Mouse (Mus musculus) c-Kit-positive CD71-positive TER-119-negative erythroid progenitor cells, embryonic 14.5 days (primary cell): ENCODE results near the gene Patj.

Experiments used
- DNase-seq: peaks from one replicate; pipeline ENCODE4 v3.0.0-alpha.2; 2013; ENCODE audit warnings: low read depth

Gene Patj

GRCm38 (mm10) chr4:98727959-98728347 is 332.4 kb downstream of the Patj start:
- no peak for DNase-seq

DNA sequence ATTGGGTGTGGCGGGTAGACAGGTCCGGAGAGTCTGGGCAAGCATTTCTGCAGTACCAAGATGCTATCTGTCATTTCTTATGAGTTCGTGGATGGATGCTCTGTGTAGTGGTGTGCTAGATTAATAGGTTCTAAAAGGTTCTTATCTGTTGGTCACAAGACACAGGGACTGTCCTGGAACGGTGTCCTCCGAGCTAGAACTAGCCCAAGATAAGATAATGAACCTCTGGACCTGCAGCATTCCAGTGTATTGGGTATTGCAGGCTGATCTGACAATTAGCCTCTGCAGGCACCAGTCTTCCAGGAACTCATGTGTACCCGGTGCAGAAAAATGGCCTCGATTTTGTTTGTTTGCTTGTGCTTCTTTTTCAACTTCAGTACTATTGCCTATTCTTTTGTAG is 333.1 kb downstream of the Patj start:
- DNase-seq = no peak

- no peak for DNase-seq
Measured at GRCm38 (mm10) chr4:98733660-98734059, 338.1 kb downstream of the Patj start.

GRCm38 (mm10) chr4:98739753-98740152 is 344.2 kb downstream of the Patj start:
- DNase-seq = no peak

DNA sequence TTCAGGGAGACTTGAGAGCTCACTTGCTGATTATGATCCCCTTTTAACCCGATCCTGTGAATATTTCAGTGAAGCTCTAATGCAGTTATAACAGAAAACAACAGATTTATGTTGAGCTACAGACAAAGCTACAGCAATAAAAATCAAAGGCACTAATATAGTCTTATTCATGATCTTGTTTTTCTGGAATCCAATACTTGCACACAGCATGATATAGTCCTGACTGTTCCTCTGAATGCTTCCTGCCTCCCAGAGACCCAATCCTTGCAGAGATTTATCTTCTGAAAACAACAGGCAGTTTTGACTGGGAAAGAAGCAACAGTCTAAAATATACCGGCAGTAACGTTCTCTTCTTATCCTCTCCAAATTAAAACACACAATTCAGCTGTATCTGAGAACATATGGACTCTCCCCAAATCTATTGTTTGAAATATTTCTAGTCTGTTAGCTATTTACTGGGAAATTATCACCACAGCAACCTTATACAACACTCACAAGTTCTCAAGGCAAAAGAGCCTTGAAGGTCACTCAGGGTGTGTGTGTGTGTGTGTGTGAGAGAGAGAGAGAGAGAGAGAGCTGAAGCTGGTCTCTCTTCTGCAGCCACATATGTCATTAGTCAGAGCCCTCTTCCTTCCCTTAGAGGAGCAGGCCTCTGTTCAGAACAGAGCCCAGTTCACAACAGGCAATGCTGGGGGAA is 347.8 kb downstream of the Patj start:
- DNase-seq = no peak

DNA sequence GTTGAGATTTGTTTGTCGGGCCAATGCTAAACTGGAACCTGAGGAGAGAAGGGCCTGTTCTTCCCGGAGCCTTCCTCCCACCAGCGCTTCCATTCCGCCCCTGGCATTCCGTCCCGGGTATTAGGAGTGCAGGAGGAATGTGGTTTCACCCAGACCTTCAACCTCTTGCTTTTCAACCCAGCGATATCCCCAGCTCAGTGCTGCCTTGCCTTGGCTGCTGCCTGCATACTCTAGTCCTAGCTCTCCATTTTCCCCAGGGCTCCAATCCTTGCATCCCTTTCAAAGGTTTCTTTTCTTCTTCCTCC is 348.3 kb downstream of the Patj start:
- DNase-seq = no peak

DNA sequence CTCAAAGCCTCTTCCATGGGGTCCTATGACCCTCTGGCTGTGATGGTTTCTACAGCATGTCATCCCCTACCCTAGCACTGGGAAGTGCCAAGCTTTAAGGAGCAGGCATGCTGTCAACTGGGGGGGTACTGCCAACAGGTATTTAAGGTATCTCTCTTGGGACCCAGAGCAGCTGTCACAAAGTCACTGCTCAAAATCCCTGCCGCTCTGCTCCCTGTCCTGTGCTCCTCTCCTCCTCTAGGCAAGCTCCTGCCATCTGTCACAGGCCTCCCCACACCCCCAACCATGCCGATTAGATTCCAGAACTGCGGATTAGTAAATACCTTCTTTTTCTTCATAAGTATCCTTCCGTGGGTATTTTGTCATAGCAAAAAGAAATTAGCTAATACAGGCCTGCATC is 358.9 kb downstream of the Patj start:
- no peak for DNase-seq

- DNase-seq = no peak
Measured at GRCm38 (mm10) chr4:98756141-98756540, 360.6 kb downstream of the Patj start.

DNA sequence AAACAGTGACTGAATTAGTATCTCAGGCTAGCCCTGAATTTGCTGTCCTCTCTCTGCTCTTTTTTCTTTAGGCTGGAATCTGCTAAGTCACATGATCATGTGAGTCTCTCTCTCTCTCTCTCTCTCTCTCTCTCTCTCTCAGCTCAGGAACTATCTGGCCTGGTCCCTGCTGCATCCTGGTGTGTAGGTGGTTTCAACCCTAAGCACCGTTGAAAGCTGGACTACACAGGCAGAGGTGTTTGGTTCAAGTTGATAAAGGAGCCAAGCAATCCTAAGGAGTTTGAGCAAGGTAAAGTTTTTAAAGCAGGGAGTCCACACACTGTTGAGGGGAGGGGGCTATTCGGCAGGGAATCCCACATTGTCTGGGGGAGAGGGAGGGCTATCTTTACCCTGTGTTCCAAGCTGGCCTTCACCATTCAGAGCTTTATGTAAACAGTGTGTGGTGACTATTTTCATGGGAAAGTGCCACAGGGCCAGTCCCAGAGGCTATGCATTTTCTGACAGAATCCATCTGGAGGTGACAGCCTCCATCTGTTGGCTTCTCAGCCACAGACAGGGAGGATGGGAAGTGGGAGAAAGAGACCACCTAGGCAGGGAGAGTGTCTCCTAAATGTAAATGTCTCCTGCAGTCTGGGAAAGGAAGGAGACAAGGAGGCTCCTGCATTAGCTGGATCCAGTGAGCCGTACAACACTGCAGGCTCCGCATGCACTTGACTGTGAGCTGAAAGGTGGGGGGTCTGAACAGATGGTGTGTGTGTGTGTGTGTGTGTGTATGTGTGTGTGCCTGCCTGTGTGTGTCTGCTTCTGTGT is 362.6 kb downstream of the Patj start:
- DNase-seq = no peak

DNA sequence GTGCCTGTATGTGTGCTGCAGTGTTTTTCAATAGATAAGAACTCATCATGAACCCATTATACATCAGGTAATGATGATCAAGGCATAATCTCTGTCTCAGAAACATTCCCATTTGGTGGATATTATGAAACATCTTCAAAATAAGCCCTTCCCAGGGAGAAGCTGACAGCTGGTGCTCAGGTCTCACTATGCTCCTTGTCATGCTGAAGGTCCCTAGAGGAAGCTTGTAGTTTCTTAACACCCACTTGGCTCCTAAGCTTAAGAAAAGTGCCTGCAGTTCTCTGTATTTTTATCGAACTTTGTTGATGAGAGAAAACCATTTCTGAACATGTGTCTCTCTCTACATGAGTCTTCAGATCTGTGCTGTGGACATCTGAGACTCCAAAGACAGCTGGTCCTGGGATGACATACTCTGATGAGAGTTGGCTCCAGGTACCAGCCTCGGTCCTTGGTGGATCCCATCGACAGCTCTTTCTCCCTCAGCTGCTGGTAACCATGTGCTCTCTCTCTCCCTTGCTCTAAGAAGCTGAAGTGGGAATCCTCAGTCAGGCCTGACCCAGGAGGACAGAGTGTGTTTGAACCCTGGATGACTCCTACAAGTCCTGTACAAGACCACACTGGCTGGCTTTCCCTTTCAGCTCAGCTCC is 363.4 kb downstream of the Patj start:
- DNase-seq = no peak

DNA sequence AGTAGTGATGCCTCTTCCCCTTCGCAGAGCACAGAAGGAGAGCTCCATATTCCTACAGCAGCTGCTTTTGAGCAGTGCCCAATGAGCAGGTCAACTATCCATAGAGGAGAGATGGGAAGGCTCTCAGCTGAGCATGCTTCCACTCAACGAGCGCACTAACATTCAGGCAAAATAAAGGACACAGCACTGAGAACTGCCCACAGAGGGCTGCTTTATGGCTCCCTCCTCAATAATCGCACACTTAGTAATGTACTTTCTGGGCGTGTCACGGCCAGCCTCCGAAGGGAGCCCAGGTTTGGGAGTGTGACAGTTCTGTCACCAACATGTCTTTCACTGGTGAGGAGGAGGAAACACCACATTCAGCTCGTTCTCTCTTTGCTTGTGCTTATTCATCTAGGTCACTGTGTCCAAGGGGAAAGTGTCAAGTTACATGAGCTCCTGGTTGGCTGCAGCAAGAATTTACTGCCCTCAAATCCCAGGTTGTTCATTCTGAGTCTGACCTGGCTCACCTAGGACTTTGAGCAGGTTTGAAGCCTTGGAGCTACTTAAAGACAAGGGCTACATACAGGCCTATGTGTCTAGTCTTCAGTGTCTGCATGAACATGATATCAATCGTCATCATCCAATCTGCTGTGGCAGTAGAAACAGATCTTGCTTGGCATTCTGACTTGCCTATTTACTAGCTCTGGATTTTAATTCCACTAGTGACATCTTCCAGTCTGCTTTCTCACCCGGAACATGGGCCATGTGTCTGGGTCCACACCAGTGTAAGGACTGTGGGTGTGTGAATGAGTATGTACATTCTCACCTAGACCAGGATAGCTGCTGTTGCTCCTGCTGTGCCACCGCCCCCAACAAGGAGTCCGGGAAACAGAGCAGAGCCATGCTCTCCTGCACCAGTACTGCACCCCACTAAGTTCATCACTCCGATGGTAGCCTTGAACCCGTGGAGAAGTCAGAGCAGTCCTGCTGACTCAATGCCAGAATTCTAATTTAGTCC is 371.8 kb downstream of the Patj start:
- DNase-seq = no peak
